Mouse (Mus musculus): ENCODE data around the gene Gbp2b.

GRCm38 (mm10) chr3:142640201-142640600 lies 45.6 kb downstream of the Gbp2b start:
- peak; percentile 62 for TF ChIP-seq CTCF (IDR thresholded peaks at IDR 0.05; ENCODE audit: low read depth, low read length)
- TF ChIP-seq POLR2A (IDR thresholded peaks at IDR 0.05; ENCODE audit: borderline replicate concordance, low read depth, low read length), result no peak
